Comparison of ENCODE assay signal across 8 mouse cellular contexts in the genomic region with DNA sequence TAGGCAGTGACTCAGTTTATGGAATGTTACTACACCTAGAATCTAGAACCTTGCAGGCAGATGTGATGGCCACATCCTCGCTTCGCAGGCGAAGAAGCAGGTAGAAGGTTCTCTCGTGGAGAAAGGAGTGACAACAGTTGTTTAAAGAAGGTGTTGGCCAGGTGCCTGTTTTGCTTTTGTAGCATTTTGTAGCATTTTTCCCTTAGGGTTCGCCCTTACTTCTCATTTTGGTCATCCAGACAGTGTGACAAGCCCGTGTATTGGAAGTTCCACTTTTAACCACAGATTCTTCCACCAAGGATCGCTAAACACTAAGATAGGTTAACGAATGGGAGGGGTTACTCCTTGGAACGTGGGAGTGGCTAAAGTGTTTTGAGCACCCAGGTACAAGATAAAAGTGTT. TPM values are rescaled to one million over a fixed set of nuclear protein-coding genes. Genes with fewer than 3 reads are reported as not detected.
A peak's percentile ranks its signal among the peaks of the same experiment; 100 is the strongest.
DNase-seq lines count a peak whose midpoint lies in the region; ATAC-seq and TF ChIP-seq lines count a peak whose summit lies in the region.

No protein-coding gene starts in this region.

- DNase-seq in heart, postnatal 0 days (ENCODE audit: low spot score) = no peak
- no peak for DNase-seq in heart, adult 2 months
- DNase-seq in MEL (ENCODE audit: low read depth, low spot score) = peak; percentile 60
- no peak for DNase-seq in hindbrain, embryonic 10.5 days (ENCODE audit: low spot score)
- DNase-seq in midbrain, embryonic 10.5 days (ENCODE audit: low spot score) = no peak
- no peak for DNase-seq in right cerebral cortex, postnatal 10 days (ENCODE audit: low spot score in 2 of 2)
- no peak for DNase-seq in natural killer cell, adult 2 months (ENCODE audit: low spot score in 2 of 2)

- H3K9ac ChIP-seq in heart, postnatal 0 days (replicated peaks; ENCODE audit: low read depth, low read length) = peak overlapping the region; percentile 81; the same call in 1 of the 2 replicates
- H3K9ac ChIP-seq in heart, adult 2 months (ENCODE audit: low read depth, low read length) = no peak overlapping the region; the same call in 1 of the 2 replicates
- H3K9ac ChIP-seq in MEL (ENCODE audit: control insufficient read depth, low read depth, low read length, poor library complexity, severe bottlenecking) = peak overlapping the region; percentile 99

- TF ChIP-seq POLR2A in heart, adult 2 months (IDR thresholded peaks at IDR 0.05; ENCODE audit: insufficient read depth, low read depth, low read length) = no peak
- TF ChIP-seq POLR2A in MEL (IDR thresholded peaks at IDR 0.05; ENCODE audit: control insufficient read depth in 1 of 2, insufficient read depth in 1 of 2, low read depth in 1 of 2, low read length in 2 of 2, poor library complexity in 1 of 2) = no peak

- no peaks in the 10 kb centered on the region for H3K36me3 ChIP-seq in heart, postnatal 0 days (replicated peaks; ENCODE audit: control insufficient read depth, insufficient read depth, low read length)
- no peaks in the 10 kb centered on the region for H3K36me3 ChIP-seq in heart, adult 2 months (ENCODE audit: control insufficient read depth, insufficient read depth, low read length)
- peaks cover 0 to 28% of the 10 kb centered on the region in 2 experiments; a peak in 3 of 4 replicates for H3K36me3 ChIP-seq in MEL (ENCODE audit: control insufficient read depth in 1 of 2, insufficient read depth in 2 of 2, low read length in 2 of 2)
- peaks cover 27% of the 10 kb centered on the region for H3K36me3 ChIP-seq in hindbrain, embryonic 10.5 days
- H3K36me3 ChIP-seq in midbrain, embryonic 10.5 days = peaks cover 33% of the 10 kb centered on the region

- H3K27me3 ChIP-seq in heart, postnatal 0 days (ENCODE audit: control insufficient read depth, insufficient read depth, low read length) = no peaks in the 10 kb centered on the region
- no peaks in the 10 kb centered on the region for H3K27me3 ChIP-seq in heart, adult 2 months (ENCODE audit: control insufficient read depth, insufficient read depth, low read length)
- H3K27me3 ChIP-seq in MEL (ENCODE audit: control insufficient read depth in 1 of 2, insufficient read depth in 2 of 2, low read length in 2 of 2) = no peaks in the 10 kb centered on the region
- H3K27me3 ChIP-seq in hindbrain, embryonic 10.5 days (ENCODE audit: insufficient read depth, poor library complexity, severe bottlenecking) = no peaks in the 10 kb centered on the region
- H3K27me3 ChIP-seq in midbrain, embryonic 10.5 days (ENCODE audit: low read depth, poor library complexity, severe bottlenecking) = no peaks in the 10 kb centered on the region

- intact Hi-C loops in heart, adult 2 months (cut with DNase I) = loop anchor here (5.0 kb wide), 1 partner anchor 199 kb away; no protein-coding TSS in a partner anchor

- H3K4me3 ChIP-seq in heart, postnatal 0 days (ENCODE audit: low read depth, low read length) = peak overlapping the region; percentile 87
- H3K4me3 ChIP-seq in heart, adult 2 months = no peak overlapping the region; the same call in 1 of the 2 replicates
- H3K4me3 ChIP-seq in MEL (ENCODE audit: control insufficient read depth in 1 of 2, insufficient read depth in 1 of 2, low read depth in 2 of 2, low read length in 2 of 2) = peak overlapping the region; percentile 70 to 100
- peak overlapping the region; percentile 95 for H3K4me3 ChIP-seq in hindbrain, embryonic 10.5 days
- H3K4me3 ChIP-seq in midbrain, embryonic 10.5 days = peak overlapping the region; percentile 94

- H3K9me3 ChIP-seq in heart, postnatal 0 days (replicated peaks; ENCODE audit: control insufficient read depth, low read length) = no peaks in the 10 kb centered on the region
- no peaks in the 10 kb centered on the region for H3K9me3 ChIP-seq in MEL (replicated peaks; ENCODE audit: insufficient read depth, low read length)
- H3K9me3 ChIP-seq in hindbrain, embryonic 10.5 days = no peaks in the 10 kb centered on the region
- no peaks in the 10 kb centered on the region for H3K9me3 ChIP-seq in midbrain, embryonic 10.5 days (replicated peaks)

- TF ChIP-seq EP300 in heart, postnatal 0 days (IDR thresholded peaks at IDR 0.05; ENCODE audit: low read depth) = no peak
- TF ChIP-seq EP300 in heart, adult 2 months (IDR thresholded peaks at IDR 0.05; ENCODE audit: insufficient read depth, low read depth, low read length) = no peak
- 0 out of 4 replicates have a peak, but pooled peaks of 1 of the 2 experiments have one; percentile 6 for TF ChIP-seq EP300 in MEL (IDR thresholded peaks at IDR 0.05; ENCODE audit: low read depth in 1 of 2, low read length in 2 of 2)

- TF ChIP-seq CTCF in heart, postnatal 0 days (IDR thresholded peaks at IDR 0.05; ENCODE audit: low read depth) = no peak
- TF ChIP-seq CTCF in heart, adult 2 months (IDR thresholded peaks at IDR 0.05) = no peak
- TF ChIP-seq CTCF in MEL (IDR thresholded peaks at IDR 0.05 in 2 of 3, conservative IDR thresholded peaks at IDR 0.05 in 1 of 3; ENCODE audit: control insufficient read depth in 1 of 3, insufficient read depth in 1 of 3, low read depth in 2 of 3, low read length in 3 of 3, poor library complexity in 1 of 3, severe bottlenecking in 1 of 3) = no peak

- no peak for TF ChIP-seq RAD21 in MEL (IDR thresholded peaks at IDR 0.05; ENCODE audit: low read depth, low read length)

- no peak overlapping the region for H3K27ac ChIP-seq in heart, postnatal 0 days (ENCODE audit: low read depth)
- no peak overlapping the region; the same call in 1 of the 2 replicates for H3K27ac ChIP-seq in heart, adult 2 months
- peak overlapping the region; percentile 18; the same call in 1 of the 2 replicates for H3K27ac ChIP-seq in MEL (ENCODE audit: control insufficient read depth, low read depth, low read length)
- H3K27ac ChIP-seq in hindbrain, embryonic 10.5 days = peak overlapping the region; percentile 99
- peak overlapping the region; percentile 99 for H3K27ac ChIP-seq in midbrain, embryonic 10.5 days (replicated peaks)

- H3K4me1 ChIP-seq in heart, postnatal 0 days (ENCODE audit: control insufficient read depth, insufficient read depth) = peaks cover 34% of the 10 kb centered on the region
- peaks cover 5% of the 10 kb centered on the region for H3K4me1 ChIP-seq in heart, adult 2 months (ENCODE audit: control insufficient read depth, insufficient read depth, low read length)
- peaks cover 0 to 27% of the 10 kb centered on the region in 2 experiments; a peak in 3 of 4 replicates for H3K4me1 ChIP-seq in MEL (ENCODE audit: control insufficient read depth in 1 of 2, insufficient read depth in 2 of 2, low read length in 2 of 2)
- peaks cover 69% of the 10 kb centered on the region for H3K4me1 ChIP-seq in hindbrain, embryonic 10.5 days (replicated peaks)
- H3K4me1 ChIP-seq in midbrain, embryonic 10.5 days = peaks cover 62% of the 10 kb centered on the region

- WGBS in heart, postnatal 0 days = 31% methylated on average over 9 of the region's 9 CpGs
- WGBS in heart, adult 2 months = 60% methylated on average over 9 of the region's 9 CpGs
- 38% methylated on average over 9 of the region's 9 CpGs for WGBS in hindbrain, embryonic 10.5 days
- 38% methylated on average over 9 of the region's 9 CpGs for WGBS in midbrain, embryonic 10.5 days

- H3K79me2 ChIP-seq in heart, adult 2 months (replicated peaks; ENCODE audit: control insufficient read depth, insufficient read depth, low read length) = peaks cover 6% of the 10 kb centered on the region; the same call in 1 of the 2 replicates
- H3K79me2 ChIP-seq in MEL (ENCODE audit: control insufficient read depth, insufficient read depth, low read length, poor library complexity) = peaks cover 45% of the 10 kb centered on the region

- H3K4me2 ChIP-seq in heart, postnatal 0 days (ENCODE audit: low read depth, low read length) = peak overlapping the region; percentile 93

- no peak for ATAC-seq in heart, postnatal 0 days (ENCODE audit: insufficient read depth, low read depth)
- no peak for ATAC-seq in megakaryocyte-erythroid progenitor cell, adult 5-6 weeks (replicated peaks; ENCODE audit: low FRiP score, low TSS enrichment, poor library complexity, severe bottlenecking)

TF ChIP-seq in MEL, 35 proteins besides CTCF, POLR2A, EP300 and RAD21 (continues in another document):
- TF ChIP-seq ZNF384 (IDR thresholded peaks at IDR 0.05; ENCODE audit: low read depth, low read length) (no peak), BHLHE40 (IDR thresholded peaks at IDR 0.05; ENCODE audit: borderline replicate concordance, low read depth, low read length) (no peak), JUND (IDR thresholded peaks at IDR 0.05; ENCODE audit: low read depth, low read length) (no peak), MAX (IDR thresholded peaks at IDR 0.05; ENCODE audit: low read length) (no peak), CHD1 (IDR thresholded peaks at IDR 0.05; ENCODE audit: low read depth, low read length) (peak; percentile 45; the same call in 1 of the 2 replicates)

RNA-seq across cellular contexts. Expression of a gene that starts 1.5 kb away (rescaled TPM):
- total RNA-seq in heart, postnatal 0 days (2014; rRNA removed; ENCODE audit: low replicate concordance) = 86.3 and 90.3 TPM in 2 replicates
- polyA plus RNA-seq in heart, postnatal 0 days (2015; fragmentation: Nextera tagmentation; extraction: Ambion mirVana) = 58.0 and 68.3 TPM in 2 replicates
- 10 to 100 TPM; 22.4 to 24.2 TPM for total RNA-seq in heart, adult 2 months (2021)
- polyA plus RNA-seq in heart, adult 2 months (2012; rRNA removed) = 33.3 and 45.3 TPM in 2 replicates
- 40.5 and 52.2 TPM in 2 replicates for total RNA-seq in MEL (2012; rRNA removed)
- 100 to 1,000 TPM in 1 of 2 experiments, not detected in 1; 161 TPM for polyA plus RNA-seq in MEL (2012; ENCODE audit: insufficient read depth in 1 of 2, insufficient read length in 2 of 2, low read depth in 1 of 2, low replicate concordance in 2 of 2, missing spikeins in 1 of 2)
- 211 and 242 TPM in 2 replicates for polyA plus RNA-seq in hindbrain, embryonic 10.5 days (2016; fragmentation: Nextera tagmentation; extraction: Ambion mirVana)
- polyA plus RNA-seq in midbrain, embryonic 10.5 days (2016; fragmentation: Nextera tagmentation; extraction: Ambion mirVana) = 214 and 239 TPM in 2 replicates
- 41.0 and 43.3 TPM in 2 replicates for total RNA-seq in megakaryocyte-erythroid progenitor cell, adult 5-6 weeks (2014; fragmentation: Nextera tagmentation)
- total RNA-seq in megakaryocyte-erythroid progenitor cell, adult 5-6 weeks (2017) = 24.7 and 26.0 TPM in 2 replicates

RNA-seq across cellular contexts. Expression of a gene that starts 20.8 kb away (rescaled TPM):
- 4.9 and 6.9 TPM in 2 replicates for total RNA-seq in heart, postnatal 0 days (2014; rRNA removed; ENCODE audit: low replicate concordance)
- polyA plus RNA-seq in heart, postnatal 0 days (2015; fragmentation: Nextera tagmentation; extraction: Ambion mirVana) = 5.9 and 6.5 TPM in 2 replicates
- total RNA-seq in heart, adult 2 months (2021) = 1 to 10 TPM; 3.9 to 4.0 TPM
- polyA plus RNA-seq in heart, adult 2 months (2012; rRNA removed) = 4.8 and 6.6 TPM in 2 replicates
- total RNA-seq in MEL (2012; rRNA removed) = 11.8 and 19.7 TPM in 2 replicates
- 10 to 100 TPM in 1 of 2 experiments, not detected in 1; 17.5 TPM for polyA plus RNA-seq in MEL (2012; ENCODE audit: insufficient read depth in 1 of 2, insufficient read length in 2 of 2, low read depth in 1 of 2, low replicate concordance in 2 of 2, missing spikeins in 1 of 2)
- 19.6 and 23.4 TPM in 2 replicates for polyA plus RNA-seq in hindbrain, embryonic 10.5 days (2016; fragmentation: Nextera tagmentation; extraction: Ambion mirVana)
- polyA plus RNA-seq in midbrain, embryonic 10.5 days (2016; fragmentation: Nextera tagmentation; extraction: Ambion mirVana) = 23.0 and 25.6 TPM in 2 replicates
- total RNA-seq in megakaryocyte-erythroid progenitor cell, adult 5-6 weeks (2014; fragmentation: Nextera tagmentation) = 14.3 and 17.4 TPM in 2 replicates
- total RNA-seq in megakaryocyte-erythroid progenitor cell, adult 5-6 weeks (2017) = 11.8 and 17.4 TPM in 2 replicates

Comparison
In these comparisons a context has a peak if more than half of its experiments do, and no peak if none do; other contexts are left out.
1. H3K27ac ChIP-seq: peak in MEL (single experiment), hindbrain, embryonic 10.5 days (single experiment) and midbrain, embryonic 10.5 days (single experiment); none in heart, postnatal 0 days (single experiment) and heart, adult 2 months (single experiment).